Mouse (Mus musculus): ENCODE measurements around the gene Gipc3.

The Gipc3 gene

GRCm38 (mm10) chr10:81342686-81343505 lies at the start of gene Gipc3:
Gene Gipc3, minus strand, starts transcription at chr10:81343266.
- DNase-seq = peak in 1 of 2 experiments; percentile 53

DNA sequence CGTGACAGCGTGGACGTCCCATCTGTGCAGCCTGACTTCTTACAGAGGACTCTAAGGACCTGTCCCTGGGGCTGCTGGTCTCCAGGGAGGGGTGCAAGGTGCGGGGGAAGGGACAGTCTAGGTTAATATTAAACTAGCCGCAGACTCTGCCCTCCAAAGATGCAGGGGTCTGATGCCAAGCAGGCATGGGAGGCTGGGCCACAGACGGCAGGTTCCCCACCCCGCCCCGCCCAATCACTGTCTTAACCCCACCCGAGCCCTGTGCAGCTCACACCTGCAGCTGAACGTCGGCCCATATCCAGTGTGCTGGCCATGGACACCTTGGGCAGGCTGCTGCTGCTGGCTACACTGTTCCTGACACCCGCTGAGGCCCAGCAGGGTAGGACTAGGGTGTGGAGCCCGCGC lies 49.7 kb upstream of the Gipc3 start, which contains the start of gene Smim24:
Gene Smim24 (plus strand): TSS at position 271 of the 405 bp plus-strand sequence.
- peak; percentile 75 to 92 for DNase-seq

DNA sequence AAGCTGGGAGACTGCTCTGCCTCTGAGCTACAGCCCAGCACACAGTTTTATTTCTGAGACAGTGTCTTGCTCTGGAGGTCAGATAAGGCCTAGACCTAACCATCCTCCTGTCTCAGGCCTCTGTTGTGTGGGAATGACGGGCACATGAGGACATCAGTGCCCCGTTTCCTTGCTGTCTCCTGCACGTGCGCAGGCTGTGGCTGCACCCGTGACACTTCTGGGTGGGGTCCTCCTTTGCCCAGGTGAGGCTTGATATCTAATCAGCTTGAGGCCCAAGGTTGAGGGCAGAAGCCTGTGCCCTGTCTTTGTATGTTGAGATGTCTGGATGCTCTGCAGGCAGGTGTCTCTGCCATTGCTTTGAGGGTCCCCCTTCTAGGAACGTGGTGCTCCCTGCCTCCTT lies 49.2 kb upstream of the Gipc3 start:
- DNase-seq = no peak

DNA sequence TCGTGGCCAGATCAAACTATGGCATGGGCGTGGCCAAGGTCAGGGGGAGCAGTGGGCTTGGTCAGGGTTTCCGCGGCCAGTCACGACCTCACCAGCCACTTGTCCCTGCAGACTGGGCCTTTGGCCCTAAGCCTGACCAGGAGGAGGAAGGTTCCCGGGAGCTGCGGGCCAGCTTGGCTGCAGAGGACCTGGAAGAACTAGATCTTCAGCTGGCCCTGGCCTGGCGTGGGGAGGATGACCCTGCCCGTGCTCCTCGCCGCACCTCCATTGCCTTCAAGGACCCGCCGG lies 47.6 kb upstream of the Gipc3 start:
- peak in 1 of 2 experiments; percentile 55 for DNase-seq

- DNase-seq = peak; percentile 80 to 81
Measured at GRCm38 (mm10) chr10:81389801-81390677, 47.0 kb upstream of the Gipc3 start.

DNA sequence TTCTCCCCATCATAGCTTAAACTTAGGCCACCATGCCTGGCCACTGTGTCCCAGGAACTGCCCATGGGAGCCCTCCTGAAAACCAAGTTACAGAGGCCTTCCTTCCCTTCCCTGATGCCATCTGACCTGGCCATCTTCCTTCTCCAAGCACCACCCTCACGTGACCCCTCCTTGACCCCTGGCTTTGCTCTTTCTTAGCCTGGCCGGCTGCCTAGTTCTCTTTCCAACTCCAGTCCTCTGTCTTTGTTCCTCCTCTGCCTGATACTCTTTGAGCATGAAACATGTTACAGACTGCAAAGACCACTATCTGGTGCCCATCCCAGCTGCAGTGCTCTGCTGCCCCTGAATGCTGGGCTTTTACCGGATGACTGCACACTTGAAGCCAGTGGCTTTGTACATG lies 46.3 kb upstream of the Gipc3 start:
- peak; percentile 77 for DNase-seq

DNA sequence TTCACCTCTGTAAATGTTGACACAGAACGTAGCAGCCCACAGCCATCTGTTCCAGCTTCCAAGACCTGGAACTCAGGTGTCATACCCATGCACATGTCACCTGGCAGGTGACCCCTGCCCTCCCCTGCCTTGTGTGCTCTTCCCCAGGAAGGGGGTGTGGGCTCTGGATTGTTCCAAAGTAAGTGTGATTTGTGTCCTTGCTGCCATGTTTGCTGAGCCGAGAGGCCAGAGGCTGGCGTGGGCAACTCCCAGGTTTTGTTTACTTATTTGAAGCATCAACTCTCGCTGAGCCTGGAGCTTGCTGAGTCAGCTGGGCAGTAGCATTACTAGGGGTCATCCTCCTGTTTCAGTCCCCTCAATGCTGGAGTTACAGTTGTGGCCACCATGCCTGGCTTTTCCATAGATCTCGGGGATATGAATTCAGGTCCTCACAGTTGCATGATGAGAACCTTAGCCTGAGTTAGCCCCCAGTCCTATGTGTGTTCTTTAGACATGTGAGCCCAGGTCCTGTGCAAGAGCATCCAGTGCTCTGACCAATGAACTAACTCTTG lies 45.5 kb upstream of the Gipc3 start, which contains the start of gene Gm48552:
Gene Gm48552 (plus strand): TSS at position 501 of the 551 bp plus-strand sequence.
- DNase-seq = no peak

GRCm38 (mm10) chr10:81387716-81388115 lies 44.6 kb upstream of the Gipc3 start:
- DNase-seq = no peak

DNA sequence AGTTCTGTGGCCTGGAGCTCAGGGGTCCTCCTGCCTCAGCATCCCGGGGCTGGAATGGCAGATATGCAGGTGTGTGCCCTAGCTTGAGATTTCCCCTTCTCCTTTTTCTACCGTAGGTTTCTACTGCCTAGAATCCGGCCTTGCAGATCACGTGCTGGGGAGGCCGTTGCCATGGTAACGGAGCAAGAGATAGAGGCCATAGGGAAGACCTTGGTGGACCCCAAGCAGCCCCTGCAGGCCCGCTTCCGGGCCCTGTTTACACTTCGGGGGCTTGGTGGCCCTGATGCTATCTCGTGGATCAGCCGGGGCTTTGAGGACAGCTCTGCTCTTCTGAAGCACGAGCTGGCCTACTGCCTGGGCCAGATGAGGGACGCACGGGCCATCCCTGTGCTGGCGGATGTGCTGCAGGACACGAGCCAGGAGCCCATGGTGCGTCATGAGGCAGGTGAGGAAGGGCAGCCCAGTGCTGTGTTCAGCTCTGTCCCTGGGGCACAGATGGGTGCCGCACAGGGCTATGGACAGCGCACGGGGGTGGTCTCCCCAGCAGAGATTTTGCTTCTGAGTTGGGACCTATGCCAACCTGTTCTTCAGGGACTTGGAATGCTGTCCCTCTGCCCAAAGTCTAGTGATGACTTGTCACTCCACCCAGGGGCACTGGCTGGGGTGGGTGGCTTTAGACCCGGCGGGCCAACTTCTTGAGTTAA lies 42.7 kb upstream of the Gipc3 start:
- DNase-seq = no peak

- DNase-seq = no peak
Measured at GRCm38 (mm10) chr10:81384605-81384982, 41.5 kb upstream of the Gipc3 start.

GRCm38 (mm10) chr10:81383802-81384604 lies 40.9 kb upstream of the Gipc3 start, which contains the start of the genes Dohh and Gm48551:
Gene Dohh, plus strand, starts transcription at chr10:81384428.
Gene Gm48551, plus strand, starts transcription at chr10:81384466.
- DNase-seq = peak; percentile 98 to 99

GRCm38 (mm10) chr10:81382039-81382438 lies 39.0 kb upstream of the Gipc3 start:
- no peak for DNase-seq

DNA sequence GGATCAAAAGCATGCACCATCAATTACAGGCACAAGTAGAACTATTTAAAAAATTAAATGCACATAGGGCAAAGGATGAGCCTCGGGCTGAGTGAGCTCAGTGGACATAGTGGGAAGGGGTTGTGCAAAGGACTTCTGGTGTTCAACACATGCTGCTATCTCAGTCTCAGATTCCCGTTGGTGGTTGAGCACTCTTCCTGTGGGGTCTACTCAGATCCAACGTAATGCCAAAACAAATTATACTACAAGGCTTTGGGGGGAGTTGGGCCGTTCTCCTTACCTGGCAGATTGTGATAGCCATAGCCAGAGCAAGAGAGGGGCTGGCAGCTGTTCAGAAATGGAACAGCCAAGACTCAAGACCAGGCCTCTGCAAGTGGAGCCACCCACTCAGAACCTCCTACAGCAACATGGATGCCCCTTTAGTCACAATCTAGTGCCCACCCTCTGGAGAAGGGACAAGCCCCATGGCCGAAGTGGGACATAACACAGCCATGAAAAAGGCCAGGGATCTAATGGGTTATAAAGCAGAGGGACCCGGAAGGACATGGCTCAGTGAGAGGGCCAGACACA lies 36.8 kb upstream of the Gipc3 start:
- no peak for DNase-seq

DNA sequence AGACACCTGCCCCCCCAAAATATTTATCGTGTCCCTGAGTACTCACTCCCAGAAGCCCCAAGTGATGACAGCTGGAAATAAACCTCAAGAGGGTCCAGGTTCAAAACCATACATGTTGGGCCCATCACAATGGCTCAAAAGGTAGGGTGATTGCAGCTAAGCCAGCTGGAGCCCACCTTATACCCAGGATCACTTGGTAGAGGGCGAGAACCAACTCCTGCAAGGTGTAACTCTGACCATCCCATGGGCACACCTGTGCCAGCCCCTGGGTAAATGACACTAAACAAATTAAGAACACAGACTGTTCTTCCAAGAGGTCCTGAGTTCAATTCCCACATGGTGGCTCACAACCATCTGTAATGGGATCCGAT lies 36.1 kb upstream of the Gipc3 start:
- DNase-seq = no peak

GRCm38 (mm10) chr10:81378553-81379182 lies 35.6 kb upstream of the Gipc3 start:
- peak; percentile 100 for DNase-seq

GRCm38 (mm10) chr10:81377793-81378552 lies 34.9 kb upstream of the Gipc3 start, which contains the start of gene Fzr1:
Gene Fzr1, minus strand, starts transcription at chr10:81378516.
- DNase-seq = no peak

GRCm38 (mm10) chr10:81377362-81377664 lies 34.2 kb upstream of the Gipc3 start:
- no peak for DNase-seq

- peak in 1 of 2 experiments; percentile 43 for DNase-seq
Measured at GRCm38 (mm10) chr10:81376561-81377361, 33.7 kb upstream of the Gipc3 start.

DNA sequence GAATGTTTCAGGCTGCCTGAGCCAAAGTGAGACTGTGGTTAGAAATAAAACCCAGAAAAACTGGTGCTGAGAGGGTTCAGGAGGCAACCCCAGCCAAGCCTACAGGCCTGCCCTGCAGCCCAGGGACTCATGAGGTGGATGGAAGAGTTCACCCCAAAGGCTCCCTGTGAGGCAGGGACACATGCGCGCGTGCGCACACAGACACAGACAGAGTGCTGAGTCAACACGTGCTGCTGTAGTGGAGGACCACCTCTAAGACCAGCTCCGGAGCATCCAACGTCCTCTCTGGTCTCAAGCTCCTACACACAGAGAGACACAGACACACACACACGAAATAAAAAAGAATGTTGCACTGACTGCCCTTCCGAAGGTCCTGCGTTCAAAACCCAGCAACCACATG lies 32.3 kb upstream of the Gipc3 start:
- DNase-seq = no peak

- DNase-seq = no peak
Measured at GRCm38 (mm10) chr10:81367207-81367495, 24.1 kb upstream of the Gipc3 start.
